Mouse (Mus musculus) heart, postnatal 10 days (tissue): Measurements from ENCODE around the gene Dnajb12. TPM values are rescaled to one million over a fixed set of nuclear protein-coding genes. Genes with fewer than 3 reads are reported as not detected.
"Not testable (repeated sequence)": the region's sequence is repeated elsewhere in the genome, so short reads cannot be mapped to it uniquely, and the experiment has no call there.

Experiments used
- DNase-seq, 2 experiments: peaks; one replicate each; pipeline ENCODE4 v3.0.0; 2021
- intact Hi-C: fragments of 180-260 bp; cut with DNase I; formaldehyde crosslinking; loops from one replicate; pipeline ENCODE4 v1.15.1; 2025
- total RNA-seq, 2 experiments: library from RNA; stranded (reverse); gene quantifications; 2 replicates each; pipeline ENCODE4 v1.2.3; 2021

Dnajb12 gene
- total RNA-seq, 2 experiments from 2014 or later = 35.2 to 41.9 TPM

- intact Hi-C loops = loop anchor here (5.0 kb wide), 6 partner anchors 376 to 701 kb away; no protein-coding TSS in a partner anchor
- no peak for DNase-seq
Measured at GRCm38 (mm10) chr10:59868266-59868665, 11.1 kb upstream of the Dnajb12 start.

GRCm38 (mm10) chr10:59870038-59870437 lies 9.3 kb upstream of the Dnajb12 start:
- intact Hi-C loops = no loop called here

DNA sequence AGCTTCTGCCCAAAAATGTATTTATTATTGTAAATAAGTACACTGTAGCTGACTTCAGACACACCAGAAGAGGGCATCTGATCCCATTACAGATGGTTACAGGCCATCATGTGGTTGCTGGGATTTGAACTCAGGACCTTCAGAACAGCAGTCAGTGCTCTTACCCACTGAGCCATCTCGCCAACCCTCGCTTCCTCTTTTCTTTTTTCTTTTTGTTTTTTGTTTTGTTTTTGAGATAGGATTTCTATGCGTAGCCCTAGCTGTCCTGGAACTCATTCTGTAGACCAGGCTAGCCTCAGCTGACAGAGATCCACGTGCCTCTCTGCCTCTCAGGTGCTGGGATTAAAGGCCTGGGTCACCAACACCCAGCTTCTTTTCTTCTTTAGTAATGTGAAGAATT lies 6.7 kb upstream of the Dnajb12 start:
- intact Hi-C loops, DNase-seq: not testable (repeated sequence)

More at GRCm38 (mm10) chr10:59870038-59870437, 9.3 kb upstream of the Dnajb12 start:
- DNase-seq = no peak

DNA sequence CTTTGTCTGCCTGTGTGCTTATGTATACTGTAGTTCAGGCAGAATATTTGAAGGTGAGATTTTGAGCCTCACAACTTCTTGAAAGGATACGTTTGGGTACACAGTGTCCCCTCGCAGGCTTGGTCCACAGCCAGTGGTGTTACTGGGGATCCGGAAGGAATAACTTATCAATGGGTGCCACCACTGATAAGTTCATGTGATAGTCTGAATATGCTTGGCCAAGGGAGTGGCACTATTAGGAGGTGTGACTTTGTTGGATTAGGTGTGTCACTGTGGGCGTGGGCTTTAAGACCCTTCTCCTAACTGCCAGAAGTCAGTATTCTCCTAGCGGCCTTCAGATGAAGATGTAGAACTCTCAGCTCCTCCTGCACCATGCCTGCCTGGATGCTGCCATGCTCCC lies 6.2 kb upstream of the Dnajb12 start:
- DNase-seq = no peak
- intact Hi-C loops = no loop called here

DNA sequence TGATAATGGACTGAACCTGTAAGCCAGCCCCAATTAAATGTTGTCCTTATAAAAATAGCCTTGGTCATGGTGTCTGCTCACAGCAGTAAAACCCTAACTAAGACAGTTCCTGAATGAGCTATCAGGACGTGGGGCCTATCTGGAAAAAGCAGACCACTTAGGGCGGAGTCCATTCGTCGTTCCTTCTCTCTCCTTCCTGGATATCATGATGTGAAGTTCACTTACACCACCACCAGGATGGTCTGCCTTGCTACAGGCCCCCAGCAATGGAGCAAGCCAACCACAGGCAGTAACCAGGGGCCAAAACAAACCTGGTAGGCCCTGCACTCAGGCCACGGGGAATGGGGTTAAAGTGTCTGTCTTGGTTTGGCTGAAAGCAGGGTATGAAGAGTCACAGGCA lies 5.7 kb upstream of the Dnajb12 start:
- DNase-seq = no peak
- intact Hi-C loops = no loop called here

DNA sequence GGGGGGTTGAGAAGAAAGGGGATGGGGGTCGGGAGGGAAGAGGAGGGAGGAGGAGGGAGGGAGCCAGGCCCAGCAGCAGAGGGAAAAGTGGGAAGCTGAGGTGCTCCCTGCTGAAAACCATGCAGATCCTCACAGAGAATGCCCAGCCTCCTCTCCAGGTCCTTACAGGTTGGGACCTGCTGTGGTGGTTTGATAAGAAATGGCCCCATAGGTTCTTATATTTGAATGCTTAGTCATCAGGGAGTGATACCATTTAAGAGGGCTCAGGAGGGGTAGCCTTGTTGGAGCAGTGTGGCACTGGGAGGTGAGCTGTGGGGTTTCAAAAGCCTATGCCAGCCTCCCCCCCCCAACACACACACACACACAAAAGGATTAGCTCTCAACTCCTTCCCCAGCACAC lies 4.0 kb upstream of the Dnajb12 start:
- no peak for DNase-seq
- intact Hi-C loops = no loop called here

DNA sequence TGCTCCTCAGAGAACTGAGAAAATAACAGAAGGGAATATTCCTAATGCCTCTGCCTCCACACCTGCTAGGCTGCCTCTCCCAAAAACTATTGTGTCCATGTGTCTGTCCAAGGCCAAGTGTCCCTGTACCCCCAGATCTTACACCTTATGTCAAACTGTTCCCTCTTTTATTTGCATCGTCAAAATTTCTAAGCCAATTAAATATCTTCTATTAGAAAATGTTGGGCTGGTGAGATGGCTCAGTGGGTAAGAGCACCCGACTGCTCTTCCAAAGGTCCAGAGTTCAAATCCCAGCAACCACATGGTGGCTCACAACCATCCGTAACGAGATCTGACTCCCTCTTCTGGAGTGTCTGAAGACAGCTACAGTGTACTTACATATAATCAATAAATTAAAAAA lies 2.7 kb upstream of the Dnajb12 start:
- intact Hi-C loops, DNase-seq: not testable (repeated sequence)

DNA sequence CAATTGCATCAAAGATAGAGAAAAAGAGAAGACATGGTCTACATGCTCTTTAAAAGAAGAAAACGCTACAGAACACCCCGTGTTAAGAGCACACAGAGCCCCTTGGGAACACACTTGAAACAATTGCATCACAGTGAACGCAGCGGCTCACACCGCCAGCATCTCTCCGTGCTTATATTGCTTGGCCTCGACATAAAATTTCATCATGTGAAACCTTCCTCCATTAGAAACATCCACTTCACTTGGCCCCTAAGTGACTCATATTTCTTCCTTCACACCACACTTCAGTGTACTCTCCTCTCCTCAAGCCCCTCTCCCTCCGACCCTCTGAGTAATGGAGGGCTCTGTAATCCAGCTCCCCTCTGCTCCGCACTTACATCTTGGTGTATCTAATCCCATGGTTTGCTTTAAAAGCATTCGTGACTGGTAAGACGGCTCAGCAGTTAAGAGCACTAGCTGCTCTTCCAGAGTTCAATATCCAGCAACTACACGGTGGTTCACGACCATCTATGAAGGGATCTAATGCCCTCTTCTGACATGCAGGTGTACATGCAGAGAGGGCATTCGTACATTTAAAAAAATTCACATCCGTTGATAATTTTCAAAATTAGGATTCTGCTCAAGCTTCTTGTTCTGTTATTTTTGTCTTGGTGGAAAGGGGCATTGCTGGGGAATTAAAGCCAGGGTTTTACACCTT lies 1.8 kb upstream of the Dnajb12 start:
- DNase-seq = no peak
- intact Hi-C loops = no loop called here

DNA sequence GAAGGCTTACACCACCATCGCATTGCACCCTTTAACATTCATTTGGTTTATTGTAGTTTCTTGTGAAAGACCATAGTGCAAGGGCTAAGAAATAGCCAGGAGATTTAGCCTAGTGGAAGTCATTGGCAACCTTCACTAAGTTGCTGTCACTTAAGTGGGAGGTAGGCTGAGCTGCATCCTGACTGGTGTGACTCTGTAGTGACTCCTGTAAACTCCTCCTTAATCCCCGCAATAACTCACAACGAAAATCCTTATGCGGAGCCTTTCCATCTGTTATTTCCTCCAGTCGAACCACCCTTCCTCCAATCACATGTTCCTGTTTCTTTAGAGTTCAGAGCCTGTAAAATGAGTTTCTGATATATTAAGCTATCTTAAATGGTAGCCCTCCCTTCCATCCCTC lies 533 bp upstream of the Dnajb12 start:
- intact Hi-C loops = no loop called here
- DNase-seq = peak in 1 of 2 experiments; percentile 50

- no peak for DNase-seq
- intact Hi-C loops = no loop called here
Measured at GRCm38 (mm10) chr10:59880029-59880386, 652 bp downstream of the Dnajb12 start.

- intact Hi-C loops = no loop called here
Measured at GRCm38 (mm10) chr10:59880837-59881236, 1.5 kb downstream of the Dnajb12 start.

DNA sequence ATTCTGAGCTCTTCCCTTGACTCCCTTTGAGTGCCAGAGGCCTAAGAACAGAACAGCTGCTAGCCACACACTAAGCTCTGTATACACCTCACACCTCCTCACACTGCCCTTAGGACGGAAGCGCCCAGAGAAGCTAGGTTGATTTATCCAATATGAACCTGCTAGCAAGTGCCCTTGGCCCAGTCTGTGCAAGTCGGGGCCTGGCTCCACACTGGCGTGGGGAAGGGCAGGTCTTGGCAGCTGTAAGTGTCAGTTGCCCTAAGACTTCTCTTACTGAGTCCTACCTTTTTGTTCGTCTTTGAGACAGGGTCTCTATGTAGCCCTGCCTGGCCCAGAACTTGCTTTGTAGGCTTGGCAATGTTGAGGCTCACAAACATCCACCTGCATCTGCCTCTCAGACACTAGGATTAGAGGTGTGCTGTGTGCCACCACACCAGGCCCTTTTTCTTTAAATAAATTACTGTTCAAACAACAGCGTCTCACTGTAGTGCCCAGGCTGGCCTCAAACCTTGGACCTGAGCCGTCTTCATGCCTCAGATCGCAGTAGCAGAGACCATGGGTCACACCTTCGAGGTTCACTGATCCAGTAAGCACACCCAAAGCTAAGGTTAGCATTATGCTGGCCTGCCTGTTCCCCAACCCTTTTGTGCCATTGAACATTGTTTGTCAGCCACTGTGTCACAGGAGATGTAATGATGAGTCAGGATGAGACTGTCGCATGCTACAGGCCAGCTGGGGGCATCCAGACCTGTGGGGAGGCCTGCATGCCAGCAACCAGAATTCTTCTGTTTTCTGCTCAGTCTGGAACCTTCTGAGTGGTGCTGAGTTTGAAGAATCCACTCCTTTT lies 5.2 kb downstream of the Dnajb12 start:
- no peak for DNase-seq
- intact Hi-C loops = no loop called here

More at GRCm38 (mm10) chr10:59880837-59881236, 1.5 kb downstream of the Dnajb12 start:
- DNase-seq = no peak

- no peak for DNase-seq
- intact Hi-C loops = no loop called here
Measured at GRCm38 (mm10) chr10:59885174-59886080, 6.1 kb downstream of the Dnajb12 start.

GRCm38 (mm10) chr10:59886081-59886466 lies 6.7 kb downstream of the Dnajb12 start:
- intact Hi-C loops = no loop called here

GRCm38 (mm10) chr10:59887432-59887831 lies 8.1 kb downstream of the Dnajb12 start:
- DNase-seq = no peak
- intact Hi-C loops = no loop called here

More at GRCm38 (mm10) chr10:59886081-59886466, 6.7 kb downstream of the Dnajb12 start:
- no peak for DNase-seq

GRCm38 (mm10) chr10:59889339-59889738 lies 10.0 kb downstream of the Dnajb12 start:
- intact Hi-C loops = no loop called here
- DNase-seq = no peak

- DNase-seq = no peak
- intact Hi-C loops = loop anchor here (5.0 kb wide), 1 partner anchor 347 kb away; no protein-coding TSS in a partner anchor
Measured at GRCm38 (mm10) chr10:59889953-59890751, 10.8 kb downstream of the Dnajb12 start.

- intact Hi-C loops = loop anchor here (1.0 to 5.0 kb wide), 2 partner anchors 173 to 344 kb away; no protein-coding TSS in a partner anchor
- peak; percentile 79 to 85 for DNase-seq
Measured at GRCm38 (mm10) chr10:59892977-59893376, 13.6 kb downstream of the Dnajb12 start.

DNA sequence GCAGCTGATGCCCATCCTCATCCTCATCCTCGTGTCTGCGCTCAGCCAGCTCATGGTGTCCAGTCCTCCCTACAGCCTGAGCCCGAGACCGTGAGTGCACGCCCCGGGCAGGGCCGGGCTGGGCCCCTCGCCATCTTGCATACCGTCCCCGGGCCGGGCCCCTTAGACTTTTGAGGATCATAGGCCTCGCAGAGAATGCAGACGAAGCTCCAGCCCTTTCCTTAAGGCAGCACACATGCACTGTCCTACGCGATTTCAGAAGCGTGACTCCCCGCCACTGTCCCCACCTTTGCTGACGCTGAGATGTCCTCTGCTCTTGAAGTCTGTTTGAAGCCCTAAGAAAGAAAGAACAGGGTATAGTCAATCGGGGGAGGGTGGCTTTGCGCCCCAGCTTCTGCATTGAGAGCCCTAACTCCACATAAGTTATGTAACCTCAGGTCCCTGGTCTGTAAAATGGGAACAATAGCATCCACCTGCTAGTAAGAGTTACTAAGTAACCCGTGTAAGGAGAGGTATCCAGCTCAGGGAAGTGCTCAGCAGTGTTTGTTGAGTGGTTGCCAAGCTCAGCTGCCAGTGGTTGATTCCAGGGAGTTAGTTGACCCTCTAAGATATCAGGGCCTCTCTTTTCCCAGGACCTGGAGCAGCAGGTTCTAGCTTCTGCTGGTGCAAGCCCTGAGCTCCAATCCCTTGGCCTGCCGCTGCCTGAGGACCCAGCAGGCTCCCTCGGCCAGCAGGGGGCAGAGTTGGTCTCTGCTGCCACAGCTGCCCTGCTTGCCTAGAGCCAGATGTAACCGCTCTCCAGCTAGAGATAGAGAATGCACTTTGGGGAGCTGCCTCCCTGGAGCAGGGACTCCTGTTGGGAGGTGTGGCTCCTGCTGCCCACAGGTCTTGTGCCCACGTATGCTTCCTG lies 15.2 kb downstream of the Dnajb12 start:
- intact Hi-C loops = loop anchor here (1.0 to 5.0 kb wide), 3 partner anchors 56 to 343 kb away; partner anchors contain the start of genes Anapc16 and Ascc1
- DNase-seq = peak; percentile 89 to 92
